Mouse (Mus musculus) bone marrow macrophage, adult 2 months (primary cell): ENCODE data around the gene Gm20388.

Experiments used
- CTCF ChIP-seq: IDR thresholded peaks from 2 replicates; pipeline ENCODE4 v1.5.1; 2012; ENCODE audit warnings: low read depth, mild to moderate bottlenecking, low read length, moderate library complexity
- POLR2A ChIP-seq: IDR thresholded peaks from 2 replicates; pipeline ENCODE4 v1.6.1; 2012; ENCODE audit warnings: mild to moderate bottlenecking, low read depth, low read length, borderline replicate concordance

DNA sequence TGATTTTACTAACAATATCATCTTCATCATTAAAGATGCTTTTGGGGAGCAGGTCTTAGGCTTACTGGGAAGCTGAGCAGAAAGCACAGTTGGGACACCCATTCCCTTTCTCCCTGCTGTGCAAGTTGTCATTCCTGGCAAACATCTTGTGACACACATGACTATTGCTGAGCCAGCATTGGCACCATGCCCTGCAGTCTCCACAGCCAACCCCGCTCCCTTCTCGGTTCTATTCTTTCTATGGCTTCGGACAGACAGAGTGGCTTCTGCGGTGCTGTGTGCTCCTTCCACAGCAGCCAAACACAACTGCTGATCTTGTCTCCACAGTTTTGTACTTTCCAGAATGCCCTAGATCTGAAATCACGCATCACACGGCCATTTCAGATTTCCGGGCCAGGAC, 1397.1 kb downstream of the Gm20388 start:
- no peak for TF ChIP-seq CTCF
- TF ChIP-seq POLR2A = no peak
